Mouse (Mus musculus) limb, embryonic 15.5 days (tissue): ENCODE measurements around the gene Rpn1. TPM values are rescaled to one million over a fixed set of nuclear protein-coding genes. Genes with fewer than 3 reads are reported as not detected.

Experiments used
- ATAC-seq: fragments of 200-750 bp; cut with Nextera tagmentation; 2 replicates; pipeline ENCODE4 v1.8.0; 2017; ENCODE audit warnings: low read depth, moderate TSS enrichment; ENCODE audit not compliant: insufficient number of reproducible peaks, low FRiP score, low TSS enrichment
- H3K27ac ChIP-seq: fragments of 300-500 bp; sonication (generic); 2 replicates; pipeline ENCODE4 v1.5.1; 2015; ENCODE audit warnings: moderate library complexity, mild to moderate bottlenecking, inconsistent platforms
- H3K27me3 ChIP-seq: fragments of 300-500 bp; sonication (generic); 2 replicates; pipeline ENCODE4 v1.6.1; 2015; ENCODE audit warnings: inconsistent platforms
- H3K36me3 ChIP-seq: fragments of 300-500 bp; sonication (generic); 2 replicates; pipeline ENCODE4 v1.6.1; 2015; ENCODE audit warnings: inconsistent platforms
- H3K4me1 ChIP-seq: fragments of 300-500 bp; sonication (generic); 2 replicates; pipeline ENCODE4 v1.6.1; 2015; ENCODE audit warnings: inconsistent platforms
- H3K4me2 ChIP-seq: fragments of 300-500 bp; sonication (generic); 2 replicates; pipeline ENCODE4 v1.6.1; 2015; ENCODE audit warnings: mild to moderate bottlenecking, inconsistent platforms
- H3K4me3 ChIP-seq: fragments of 300-500 bp; sonication (generic); 2 replicates; pipeline ENCODE4 v1.5.1; 2015; ENCODE audit warnings: mild to moderate bottlenecking, inconsistent platforms
- H3K9ac ChIP-seq: fragments of 300-500 bp; sonication (generic); 2 replicates; pipeline ENCODE4 v1.6.1; 2015; ENCODE audit warnings: inconsistent platforms
- H3K9me3 ChIP-seq: fragments of 300-500 bp; sonication (generic); 2 replicates; pipeline ENCODE4 v1.6.1; 2016; ENCODE audit warnings: inconsistent platforms
- WGBS: fragments of 180-500 bp; shearing (Covaris S2); methylation state at CpG from one replicate; pipeline ENCODE4 v1.1.7; 2015; 5-methylcytosine and 5-hydroxymethylcytosine counted together
- polyA plus RNA-seq: library from polyadenylated mRNA; unstranded; fragments of >200 nt; fragmentation: Nextera tagmentation; extraction: Ambion mirVana; gene quantifications from 2 replicates; pipeline ENCODE4 v1.2.1, GENCODE M21; 2015

Gene Rpn1
- polyA plus RNA-seq, 1 experiment from 2014 or later = 437 TPM

DNA sequence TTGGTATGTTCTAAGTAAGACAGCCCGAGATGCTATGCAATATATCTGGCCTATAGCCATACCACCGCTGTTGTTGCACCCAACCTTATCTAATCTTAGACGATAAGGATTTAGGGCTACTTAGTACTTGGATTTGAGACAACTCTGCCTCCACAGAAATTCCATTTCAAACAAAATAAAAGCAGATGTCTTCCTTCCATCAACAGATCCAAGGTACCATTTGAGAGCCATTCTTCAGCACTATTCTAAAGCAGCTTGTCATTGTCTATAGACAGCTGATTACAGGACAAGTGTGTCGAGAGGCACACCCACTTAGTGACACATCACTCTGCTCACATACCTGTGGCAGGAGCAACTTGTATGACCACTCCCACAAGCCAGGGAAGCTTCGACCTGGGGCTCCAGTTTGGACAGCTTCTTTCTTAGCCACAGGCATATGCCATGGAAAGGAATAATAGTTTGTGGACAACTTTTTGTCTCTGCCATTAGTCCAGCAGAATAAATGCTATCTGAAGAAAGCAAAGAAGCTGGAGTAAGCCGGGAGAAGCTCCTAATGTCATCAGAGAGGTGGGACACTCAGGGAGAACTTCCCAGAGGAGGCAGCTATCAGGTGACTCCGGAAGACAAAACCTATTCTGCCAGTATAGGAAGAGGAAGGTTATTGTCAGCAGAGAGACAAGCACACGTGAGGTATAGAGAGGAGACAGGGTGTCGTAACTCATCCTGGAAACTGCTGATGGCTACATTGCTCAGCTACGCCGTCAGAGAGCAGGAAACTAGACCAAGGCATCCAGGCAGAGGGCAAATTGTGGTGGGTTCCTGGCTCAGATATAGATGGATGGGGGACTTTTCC is 30.8 kb upstream of the Rpn1 start:
- Histone ChIP-seq H3K9ac (no peak overlapping the region), H3K27ac (no peak overlapping the region), H3K27me3 (no peaks in the 10 kb centered on the region; the same call in 1 of the 2 replicates), H3K4me1 (no peaks in the 10 kb centered on the region), H3K36me3 (no peaks in the 10 kb centered on the region), H3K9me3 (no peaks in the 10 kb centered on the region), H3K4me3 (no peak overlapping the region), H3K4me2 (no peak overlapping the region)
- no peak for ATAC-seq
- WGBS = 58% methylated on average over 11 of the region's 11 CpGs

DNA sequence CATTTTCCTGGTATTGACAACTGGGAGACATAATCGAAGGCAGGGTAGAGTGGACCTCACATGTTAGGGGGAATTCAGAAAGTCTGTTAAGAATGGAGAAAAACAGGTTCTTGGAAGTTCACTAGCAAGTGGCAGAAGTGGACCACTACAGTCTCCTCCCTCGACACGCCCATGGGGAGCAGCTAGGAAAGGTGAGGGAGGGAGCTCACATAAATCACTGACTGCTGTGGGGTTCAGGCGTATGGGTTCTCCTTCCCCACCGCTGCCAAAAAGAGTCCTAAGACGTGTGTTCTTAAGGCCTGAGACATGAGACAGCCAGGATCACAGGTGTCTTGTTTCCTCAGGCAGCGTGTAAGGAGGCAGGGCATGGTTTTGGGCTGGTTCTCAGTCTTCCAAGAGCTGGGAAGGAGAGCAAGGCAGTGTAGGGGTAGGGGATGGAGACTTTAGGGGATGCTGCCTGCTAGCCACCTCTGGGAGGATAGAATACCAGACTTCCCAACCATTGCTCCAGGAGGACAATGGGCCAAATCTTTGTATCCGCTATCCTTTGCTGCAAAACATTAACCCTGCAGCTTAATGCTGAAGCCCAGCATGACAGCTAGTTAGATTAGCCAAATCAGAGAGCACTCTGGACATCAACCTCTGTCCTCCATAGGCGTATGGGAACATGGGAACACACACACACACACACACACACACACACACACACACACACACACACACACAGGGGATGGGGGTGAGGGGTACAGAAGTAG is 30.0 kb upstream of the Rpn1 start:
- 58% methylated on average over 9 of the region's 9 CpGs for WGBS

DNA sequence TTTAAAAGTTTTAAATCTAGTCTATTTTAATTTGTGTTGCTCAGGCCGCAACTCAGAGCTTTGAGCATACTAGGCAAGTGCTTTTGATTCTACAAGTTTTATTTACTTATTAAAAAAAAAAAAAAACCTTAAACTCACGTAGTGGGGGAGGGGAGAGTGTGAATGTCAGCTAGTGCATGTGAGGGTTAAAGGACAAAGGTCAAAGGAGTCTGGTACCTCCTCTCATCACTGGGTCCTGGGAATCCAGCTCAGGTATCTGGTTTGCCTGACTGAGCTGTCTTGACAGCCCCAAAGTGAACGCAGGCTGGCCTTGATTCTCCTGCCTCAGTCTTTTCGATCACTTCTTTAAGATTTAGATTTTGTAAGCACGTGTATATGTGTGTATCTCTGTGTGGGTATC is 28.6 kb upstream of the Rpn1 start:
- no peak overlapping the region for H3K4me2 ChIP-seq
- H3K9me3 ChIP-seq = no peaks in the 10 kb centered on the region
- ATAC-seq = no peak
- no peaks in the 10 kb centered on the region for H3K36me3 ChIP-seq
- H3K4me3 ChIP-seq = no peak overlapping the region
- H3K27ac ChIP-seq = no peak overlapping the region
- H3K4me1 ChIP-seq = no peaks in the 10 kb centered on the region
- H3K27me3 ChIP-seq = no peaks in the 10 kb centered on the region; the same call in 1 of the 2 replicates
- no peak overlapping the region for H3K9ac ChIP-seq
- 74% methylated on average over 5 of the region's 5 CpGs for WGBS

More for the DNA sequence above, 30.0 kb upstream of the Rpn1 start:
- H3K4me3 ChIP-seq = no peak overlapping the region
- no peaks in the 10 kb centered on the region for H3K9me3 ChIP-seq
- no peak overlapping the region for H3K9ac ChIP-seq
- ATAC-seq = no peak
- H3K36me3 ChIP-seq = no peaks in the 10 kb centered on the region
- no peak overlapping the region for H3K4me2 ChIP-seq
- no peak overlapping the region; the same call in 1 of the 2 replicates for H3K27ac ChIP-seq
- H3K27me3 ChIP-seq = no peaks in the 10 kb centered on the region; the same call in 1 of the 2 replicates
- H3K4me1 ChIP-seq = no peaks in the 10 kb centered on the region

DNA sequence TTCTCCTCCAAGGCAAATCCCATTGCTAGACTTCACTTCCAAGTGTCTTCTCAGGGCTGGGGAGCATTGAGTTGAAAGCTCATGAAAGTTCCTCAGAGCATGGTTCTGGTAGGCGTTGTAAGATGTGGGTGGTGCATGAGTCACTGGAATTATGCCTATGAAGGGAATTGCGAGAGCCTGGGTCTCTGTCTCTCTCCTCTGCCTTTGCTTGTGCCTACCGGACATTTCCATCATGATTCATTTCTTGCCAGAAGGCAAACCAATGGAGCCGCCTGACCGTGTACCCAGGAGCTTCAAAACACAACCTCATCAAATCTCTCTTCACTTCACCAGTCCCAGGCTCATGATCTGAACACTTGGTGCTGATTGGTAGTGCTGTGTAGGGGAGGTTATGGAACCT is 27.4 kb upstream of the Rpn1 start:
- Histone ChIP-seq H3K4me3 (no peak overlapping the region), H3K36me3 (no peaks in the 10 kb centered on the region), H3K4me2 (no peak overlapping the region), H3K9me3 (no peaks in the 10 kb centered on the region), H3K9ac (no peak overlapping the region), H3K27me3 (no peaks in the 10 kb centered on the region; the same call in 1 of the 2 replicates), H3K27ac (no peak overlapping the region), H3K4me1 (no peaks in the 10 kb centered on the region)
- 78% methylated on average over 5 of the region's 5 CpGs for WGBS
- ATAC-seq = no peak

DNA sequence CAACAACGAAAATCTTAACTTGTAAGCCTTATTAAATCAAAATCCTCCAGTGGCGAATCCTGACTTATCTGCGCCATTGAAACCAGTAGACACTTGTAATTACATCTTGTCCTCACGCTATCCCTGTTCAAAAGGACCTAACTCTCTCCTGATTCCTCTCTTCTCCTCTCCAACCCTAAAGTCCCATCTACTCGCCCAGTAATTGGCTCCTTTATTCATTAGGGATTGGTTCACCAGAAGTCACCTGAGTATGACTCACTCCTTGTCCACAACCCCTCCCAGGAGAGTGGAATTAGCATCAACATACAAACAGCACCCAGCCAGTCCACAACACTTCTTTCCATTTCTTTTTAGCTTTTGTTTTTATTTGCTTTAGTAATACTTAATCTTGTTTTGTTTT is 24.4 kb upstream of the Rpn1 start:
- no peak for ATAC-seq
- H3K4me1 ChIP-seq = 0 out of 2 replicates have a peak, but pooled peaks cover under 1% of the 10 kb centered on the region
- H3K9me3 ChIP-seq = no peaks in the 10 kb centered on the region
- H3K36me3 ChIP-seq = no peaks in the 10 kb centered on the region
- H3K9ac ChIP-seq = no peak overlapping the region
- H3K4me3 ChIP-seq = no peak overlapping the region
- H3K4me2 ChIP-seq = no peak overlapping the region
- 80% methylated on average over 5 of the region's 5 CpGs for WGBS
- H3K27me3 ChIP-seq = no peaks in the 10 kb centered on the region
- no peak overlapping the region for H3K27ac ChIP-seq

DNA sequence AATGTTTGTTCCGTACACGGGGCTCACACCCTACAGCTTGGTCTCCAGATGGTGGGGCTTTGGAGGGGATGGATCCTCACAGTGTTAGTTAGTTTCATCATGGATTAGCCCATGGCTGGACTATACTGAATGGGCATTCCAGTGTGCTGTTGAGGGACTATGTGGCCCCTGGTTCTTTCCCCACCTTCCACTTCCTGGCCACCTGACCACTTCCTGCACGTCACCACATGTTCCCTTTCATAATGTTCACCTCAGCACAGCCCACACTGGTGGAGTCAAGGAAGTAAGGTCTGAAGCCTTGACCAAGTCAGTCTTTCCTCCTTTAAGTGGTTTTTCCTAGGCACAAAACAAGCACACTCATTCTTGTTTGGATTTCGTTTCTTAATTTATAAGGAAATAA is 23.7 kb upstream of the Rpn1 start:
- Histone ChIP-seq H3K4me2 (no peak overlapping the region), H3K9me3 (no peaks in the 10 kb centered on the region), H3K27me3 (no peaks in the 10 kb centered on the region), H3K4me3 (no peak overlapping the region), H3K4me1 (0 out of 2 replicates have a peak, but pooled peaks cover 2% of the 10 kb centered on the region), H3K9ac (no peak overlapping the region), H3K36me3 (no peaks in the 10 kb centered on the region), H3K27ac (no peak overlapping the region)
- no peak for ATAC-seq
- WGBS = 71% methylated on average over 4 of the region's 4 CpGs

DNA sequence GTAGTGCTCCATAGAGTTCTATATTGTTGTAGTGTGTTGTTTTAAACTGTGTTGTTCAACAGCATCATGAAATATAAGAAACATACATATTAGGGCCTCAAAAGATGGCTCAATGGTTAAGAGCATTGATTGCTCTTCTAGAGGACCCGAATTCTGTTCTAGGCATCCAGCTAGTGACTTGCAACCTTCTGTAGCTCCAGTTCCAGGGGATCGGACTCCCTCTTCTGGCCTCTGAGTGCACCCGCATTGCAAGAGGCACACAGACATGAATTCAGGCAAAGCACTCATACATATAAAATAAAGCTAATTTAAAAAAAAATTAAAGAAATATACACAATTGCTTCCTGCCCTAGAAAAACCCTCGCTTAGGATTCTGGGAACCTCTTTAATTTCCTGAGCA is 22.9 kb upstream of the Rpn1 start:
- H3K27me3 ChIP-seq = no peaks in the 10 kb centered on the region
- H3K4me1 ChIP-seq = 0 out of 2 replicates have a peak, but pooled peaks cover 2% of the 10 kb centered on the region
- H3K4me3 ChIP-seq = no peak overlapping the region
- no peak overlapping the region for H3K4me2 ChIP-seq
- H3K36me3 ChIP-seq = no peaks in the 10 kb centered on the region
- ATAC-seq = no peak
- WGBS = 85% methylated on average over 4 of the region's 4 CpGs
- no peak overlapping the region for H3K9ac ChIP-seq
- no peaks in the 10 kb centered on the region for H3K9me3 ChIP-seq
- no peak overlapping the region for H3K27ac ChIP-seq

DNA sequence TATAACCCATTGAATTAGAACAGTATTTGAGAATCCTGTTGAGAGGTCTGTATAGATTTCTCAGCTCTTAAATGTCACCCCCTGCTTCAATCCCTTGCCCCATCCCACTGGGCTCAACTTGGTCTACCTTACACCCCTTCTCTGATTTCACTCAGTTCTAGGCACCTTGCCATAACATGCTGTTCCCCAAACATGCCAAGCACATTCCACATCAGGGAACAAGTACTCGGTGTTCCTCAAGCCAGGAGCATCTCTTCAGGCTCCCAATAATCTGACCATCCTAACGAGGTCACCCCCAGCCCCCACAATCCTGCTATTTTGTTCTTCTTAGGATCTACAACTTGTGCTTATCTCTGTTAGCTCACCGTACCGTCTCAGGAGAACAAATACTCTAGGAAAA is 21.9 kb upstream of the Rpn1 start:
- Histone ChIP-seq H3K4me3 (no peak overlapping the region), H3K9me3 (no peaks in the 10 kb centered on the region), H3K4me2 (no peak overlapping the region), H3K27me3 (no peaks in the 10 kb centered on the region), H3K27ac (no peak overlapping the region), H3K4me1 (0 out of 2 replicates have a peak, but pooled peaks cover 2% of the 10 kb centered on the region), H3K9ac (no peak overlapping the region), H3K36me3 (no peaks in the 10 kb centered on the region)
- no peak for ATAC-seq
- 79% methylated on average over 4 of the region's 4 CpGs for WGBS

DNA sequence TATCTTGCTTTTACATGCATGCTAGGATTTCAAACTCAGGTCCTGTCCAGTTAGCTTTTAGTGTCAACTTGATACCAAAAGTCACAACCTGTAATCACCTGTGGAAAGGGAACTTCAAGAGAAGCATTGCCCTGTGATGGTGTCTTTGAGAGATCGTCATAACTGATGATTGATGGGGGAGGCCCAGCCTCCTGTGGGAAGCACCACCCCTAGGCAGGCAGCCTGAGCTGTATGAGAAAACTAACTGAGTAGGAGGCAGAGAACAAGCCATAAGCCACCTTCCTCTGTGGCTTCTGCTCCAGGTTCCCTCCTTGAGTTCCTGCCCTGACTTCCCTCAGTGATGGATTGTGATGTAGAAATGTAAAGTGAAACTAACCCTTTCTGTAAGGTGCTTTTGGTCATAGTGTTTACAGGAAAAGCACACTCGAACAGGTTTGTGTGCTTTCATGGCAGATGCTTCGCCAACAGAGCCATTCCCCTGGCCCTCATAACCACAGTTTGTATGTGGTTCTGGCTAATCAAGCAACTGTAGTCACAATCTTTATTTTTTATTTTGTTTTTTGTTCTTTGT is 20.1 kb upstream of the Rpn1 start:
- Histone ChIP-seq H3K36me3 (no peaks in the 10 kb centered on the region), H3K4me2 (no peak overlapping the region), H3K4me3 (no peak overlapping the region), H3K27me3 (no peaks in the 10 kb centered on the region), H3K9ac (no peak overlapping the region), H3K9me3 (no peaks in the 10 kb centered on the region), H3K4me1 (0 out of 2 replicates have a peak, but pooled peaks cover 2% of the 10 kb centered on the region), H3K27ac (no peak overlapping the region)
- WGBS = 77% methylated on average over 3 of the region's 3 CpGs
- ATAC-seq = no peak

DNA sequence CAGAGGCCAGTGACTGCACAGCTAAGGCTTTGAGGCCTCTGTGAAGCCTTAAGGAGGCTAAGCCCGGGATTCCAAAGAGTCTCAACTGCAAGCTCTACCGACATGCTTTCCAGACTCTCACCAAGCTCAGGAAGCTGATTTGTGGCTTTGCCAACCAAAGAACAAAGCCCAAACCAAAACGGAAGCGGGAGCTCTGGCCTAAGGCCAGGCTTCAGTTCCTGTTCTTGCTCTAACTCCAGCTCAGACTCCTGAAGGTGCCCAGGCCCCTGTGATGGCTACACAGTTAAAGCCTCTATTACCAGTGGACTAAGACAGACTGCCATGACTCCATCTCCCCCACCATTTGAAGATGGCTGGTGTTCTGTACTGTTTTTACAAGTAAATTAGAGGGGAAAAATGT is 19.2 kb upstream of the Rpn1 start:
- no peaks in the 10 kb centered on the region for H3K27me3 ChIP-seq
- no peak overlapping the region for H3K4me2 ChIP-seq
- H3K9me3 ChIP-seq = no peaks in the 10 kb centered on the region
- 0 out of 2 replicates have a peak, but pooled peaks cover 2% of the 10 kb centered on the region for H3K4me1 ChIP-seq
- no peak for ATAC-seq
- no peak overlapping the region for H3K4me3 ChIP-seq
- no peak overlapping the region for H3K27ac ChIP-seq
- no peak overlapping the region for H3K9ac ChIP-seq
- 53% methylated on average over 4 of the region's 4 CpGs for WGBS
- H3K36me3 ChIP-seq = no peaks in the 10 kb centered on the region

DNA sequence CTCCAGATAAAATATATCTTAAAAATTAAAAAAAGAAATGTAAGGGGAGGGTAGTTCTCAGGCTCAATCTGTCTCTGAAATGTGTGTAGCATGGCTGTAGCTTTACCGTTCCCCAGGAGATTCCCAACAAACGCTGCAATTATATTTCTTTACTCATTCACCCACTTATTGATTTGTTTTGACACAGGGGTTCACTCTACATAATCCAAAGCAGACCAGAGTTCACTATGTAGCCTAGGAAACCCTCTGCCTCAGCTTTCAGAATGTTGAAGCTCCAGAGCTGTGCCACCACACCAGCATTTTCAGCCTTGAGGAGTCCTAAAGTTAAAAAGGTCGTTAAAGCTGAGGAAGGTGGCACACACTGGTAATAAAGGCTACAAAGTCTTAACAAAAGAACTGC is 18.3 kb upstream of the Rpn1 start:
- H3K4me2 ChIP-seq = no peak overlapping the region
- 52% methylated on average over 3 of the region's 3 CpGs for WGBS
- 0 out of 2 replicates have a peak, but pooled peaks cover 2% of the 10 kb centered on the region for H3K4me1 ChIP-seq
- no peak for ATAC-seq
- no peak overlapping the region for H3K9ac ChIP-seq
- no peaks in the 10 kb centered on the region for H3K27me3 ChIP-seq
- H3K36me3 ChIP-seq = no peaks in the 10 kb centered on the region
- no peak overlapping the region for H3K4me3 ChIP-seq
- no peaks in the 10 kb centered on the region for H3K9me3 ChIP-seq
- no peak overlapping the region for H3K27ac ChIP-seq

DNA sequence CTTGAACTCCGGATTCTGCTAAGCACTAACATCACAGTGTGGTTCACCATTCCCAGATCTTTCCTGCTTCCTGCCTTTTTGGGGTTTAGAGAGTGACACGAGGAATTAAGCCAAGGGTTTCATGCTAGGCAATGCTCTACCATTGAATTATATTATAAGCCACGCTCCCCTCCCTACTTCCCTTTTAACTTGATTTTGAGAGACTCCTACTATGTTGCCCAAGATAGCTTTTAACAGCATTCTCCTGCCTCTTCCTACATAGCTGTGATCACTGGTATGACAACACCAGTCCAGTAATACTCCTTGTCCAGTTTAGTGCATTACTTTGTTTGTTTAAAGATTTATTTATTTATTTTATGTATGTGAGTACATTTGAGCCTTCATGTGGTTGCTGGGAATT is 16.6 kb upstream of the Rpn1 start:
- Histone ChIP-seq H3K4me3 (no peak overlapping the region), H3K9ac (no peak overlapping the region), H3K4me2 (no peak overlapping the region), H3K27me3 (no peaks in the 10 kb centered on the region), H3K36me3 (no peaks in the 10 kb centered on the region), H3K9me3 (no peaks in the 10 kb centered on the region), H3K27ac (no peak overlapping the region), H3K4me1 (0 out of 2 replicates have a peak, but pooled peaks cover 2% of the 10 kb centered on the region)
- WGBS = 63% methylated on average over 3 of the region's 3 CpGs
- ATAC-seq = no peak
